Mouse (Mus musculus): ENCODE data around the gene Cdca3.
"Not testable (repeated sequence)": the region's sequence is repeated elsewhere in the genome, so short reads cannot be mapped to it uniquely, and the experiment has no call there.

Cdca3 gene

DNA sequence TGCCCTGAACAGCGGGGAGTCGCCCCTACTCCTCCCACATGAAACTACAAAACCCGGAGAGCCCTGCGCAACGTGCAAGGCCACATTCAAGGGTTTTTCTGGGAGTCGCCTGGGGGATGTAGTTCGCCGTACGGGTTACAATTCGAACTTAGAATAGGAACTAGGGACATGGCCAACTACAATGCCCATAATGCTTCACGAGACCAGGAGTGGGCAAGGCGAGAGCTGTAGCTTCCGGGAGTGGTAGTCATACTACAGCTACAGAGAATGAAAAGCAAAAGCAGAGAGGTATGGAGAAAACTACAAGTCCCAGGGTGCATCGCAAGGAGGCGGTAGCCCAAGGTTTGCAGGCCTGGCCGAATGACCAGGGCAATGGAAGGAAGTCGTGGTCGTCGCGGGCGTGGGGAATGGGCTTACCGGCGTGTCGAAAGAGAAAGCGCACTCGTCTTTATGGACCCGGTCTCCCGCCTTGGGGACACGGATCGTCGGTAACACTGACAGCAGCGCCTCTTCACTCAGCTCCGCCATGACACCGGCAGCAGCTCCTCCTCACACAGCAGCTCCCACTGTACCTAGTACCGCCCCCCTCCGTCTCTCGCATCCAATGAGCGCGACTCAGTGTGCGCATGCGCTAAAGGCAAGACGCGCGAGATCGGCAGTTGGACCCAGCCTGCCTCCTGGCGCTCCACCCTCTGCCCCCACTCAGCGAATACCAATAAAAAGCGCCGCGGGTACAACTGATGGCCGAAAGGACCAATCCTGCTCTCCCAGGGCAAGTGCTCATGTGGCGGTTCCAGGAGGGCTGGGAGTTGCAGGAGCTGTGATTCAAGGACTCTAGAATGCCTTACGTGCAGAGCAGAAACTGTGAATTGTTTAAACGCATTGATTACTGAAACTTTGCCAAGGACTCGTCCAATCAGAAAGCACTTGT lies at the start of gene Cdca3, which contains the start of gene Usp5:
TSS of gene Cdca3 (plus strand) at position 680 of the 931 bp plus-strand sequence.
TSS of gene Usp5 (minus strand) at position 617 of the 931 bp plus-strand sequence.
- DNase-seq = peak; percentile 98

DNA sequence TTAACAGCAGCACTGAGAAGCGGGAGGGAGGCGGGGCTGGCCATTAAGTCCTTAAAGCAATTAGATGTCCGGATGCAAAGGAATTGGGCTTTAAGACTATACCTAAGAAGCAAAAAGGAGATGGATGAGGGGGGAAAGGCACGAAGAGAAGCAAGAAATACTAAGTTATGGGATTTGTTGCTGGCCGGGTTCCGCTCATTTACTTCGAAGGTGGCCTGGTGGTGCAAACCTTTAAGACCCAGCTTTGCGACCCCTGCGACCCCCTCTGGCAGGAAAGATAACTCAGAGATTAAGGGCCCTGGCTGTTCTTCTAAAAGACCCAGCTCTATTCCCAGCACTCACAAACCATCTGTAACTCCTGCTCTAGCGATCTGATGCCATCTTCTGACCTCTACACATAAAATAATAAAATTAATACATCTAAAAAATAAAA lies 49.3 kb upstream of the Cdca3 start:
- peak; percentile 37 for DNase-seq

DNA sequence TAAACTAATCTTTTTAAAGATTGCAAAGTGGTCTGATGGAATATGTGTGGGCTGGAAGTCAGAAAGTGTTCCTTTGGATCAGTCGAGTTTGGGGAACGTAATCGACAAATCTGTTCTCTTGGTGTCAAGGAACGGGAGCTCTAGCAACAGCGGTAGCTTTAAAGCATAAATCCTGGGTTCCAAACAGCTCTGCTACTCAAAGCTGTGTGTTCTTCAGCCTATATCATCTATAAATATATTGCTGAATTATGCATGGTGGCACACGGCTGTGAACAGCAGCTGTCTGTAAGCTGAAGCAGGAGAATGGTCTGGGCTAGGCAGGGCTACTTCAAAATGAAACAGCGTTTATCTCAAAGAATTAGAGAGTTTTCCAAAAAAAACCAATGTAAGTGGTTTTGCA lies 48.4 kb upstream of the Cdca3 start:
- no peak for DNase-seq

DNA sequence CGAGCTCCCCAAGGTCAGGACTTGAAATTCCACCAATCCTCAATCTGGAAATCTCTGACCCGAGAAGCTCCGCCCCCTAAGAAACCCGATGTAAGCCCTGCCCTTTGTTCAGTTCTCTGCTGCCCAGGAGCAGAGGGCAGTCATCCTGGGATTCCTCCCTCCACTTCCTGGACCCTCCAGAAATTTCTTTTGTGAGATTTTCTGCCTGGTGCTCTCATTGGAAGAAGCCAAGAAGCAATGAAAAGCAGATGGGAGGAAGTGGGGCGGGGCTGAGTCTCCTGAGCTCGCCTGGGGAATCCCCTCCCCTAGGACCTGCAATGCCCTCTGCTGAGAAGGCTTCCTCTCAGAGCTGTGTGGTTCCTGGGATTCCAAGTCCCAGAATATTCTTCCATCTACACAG lies 46.9 kb upstream of the Cdca3 start:
- DNase-seq = peak; percentile 73

DNA sequence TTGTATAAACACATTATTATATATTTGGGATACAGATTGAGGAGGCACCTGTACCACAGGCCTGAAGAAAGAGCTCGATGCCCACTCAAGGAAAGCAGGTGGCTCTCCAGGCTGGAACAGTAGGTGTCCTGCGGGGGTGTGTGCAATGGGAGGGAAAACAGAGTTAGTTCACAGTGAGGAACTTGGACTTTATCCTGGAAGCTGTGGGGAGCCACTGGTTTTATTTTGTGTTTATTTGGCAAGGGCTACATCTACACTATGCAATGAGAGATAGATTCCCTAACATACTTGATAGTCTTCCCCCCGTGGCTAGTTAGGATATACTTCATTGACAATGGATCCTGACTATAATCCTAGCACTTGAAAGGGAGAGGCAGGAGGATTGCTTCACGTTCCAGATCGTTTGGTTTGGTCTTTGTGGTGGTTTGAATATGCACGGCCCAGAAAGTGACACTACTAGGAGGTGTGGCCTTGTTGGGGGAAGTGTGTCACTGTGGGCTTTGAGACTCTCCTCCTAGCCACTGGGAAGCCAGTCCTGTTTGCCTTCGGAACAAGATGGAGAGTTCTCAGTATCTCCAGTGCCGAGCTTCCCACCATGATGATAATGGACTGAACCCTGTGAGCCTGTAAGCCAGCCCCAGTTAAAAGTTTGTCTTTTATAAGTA lies 42.5 kb upstream of the Cdca3 start:
- no peak for DNase-seq

DNA sequence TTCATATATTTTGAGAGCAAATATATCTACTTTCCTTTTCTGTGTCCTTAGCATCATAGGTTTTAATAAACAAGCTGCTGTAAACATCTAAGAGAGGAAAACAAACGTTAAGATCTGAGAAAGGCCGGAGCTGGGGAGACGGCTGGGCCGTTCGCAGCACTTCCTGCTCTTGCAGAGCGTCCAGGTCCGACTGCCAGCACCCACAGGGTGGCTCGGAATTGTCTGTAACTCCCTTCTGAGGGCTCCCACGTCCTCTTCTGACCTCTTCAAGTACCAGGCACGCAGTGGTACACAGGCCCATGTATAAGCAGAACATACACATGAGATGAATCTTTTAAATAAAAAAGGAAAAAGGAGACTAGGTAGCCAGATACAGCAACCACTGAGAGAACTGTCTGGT lies 41.6 kb upstream of the Cdca3 start:
- no peak for DNase-seq

DNA sequence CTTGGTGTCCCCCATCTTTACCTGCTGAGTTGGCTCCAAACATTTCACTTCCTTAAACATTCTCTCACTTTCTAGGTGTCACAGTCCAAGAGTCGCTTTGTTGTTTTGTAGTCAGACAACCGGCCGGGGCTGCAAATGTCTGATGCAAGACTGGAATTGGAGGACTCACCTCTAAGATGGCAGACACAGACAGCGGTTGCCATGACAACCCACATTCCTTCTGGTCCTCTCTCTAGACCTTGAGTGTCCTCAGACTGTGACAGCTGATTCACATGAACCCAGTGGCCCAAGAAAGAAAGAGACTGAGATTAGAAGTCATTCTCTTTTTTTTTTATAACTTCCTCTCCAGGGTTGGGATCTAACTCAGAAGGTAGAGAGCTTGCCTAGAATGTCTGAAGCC lies 39.8 kb upstream of the Cdca3 start:
- no peak for DNase-seq

DNA sequence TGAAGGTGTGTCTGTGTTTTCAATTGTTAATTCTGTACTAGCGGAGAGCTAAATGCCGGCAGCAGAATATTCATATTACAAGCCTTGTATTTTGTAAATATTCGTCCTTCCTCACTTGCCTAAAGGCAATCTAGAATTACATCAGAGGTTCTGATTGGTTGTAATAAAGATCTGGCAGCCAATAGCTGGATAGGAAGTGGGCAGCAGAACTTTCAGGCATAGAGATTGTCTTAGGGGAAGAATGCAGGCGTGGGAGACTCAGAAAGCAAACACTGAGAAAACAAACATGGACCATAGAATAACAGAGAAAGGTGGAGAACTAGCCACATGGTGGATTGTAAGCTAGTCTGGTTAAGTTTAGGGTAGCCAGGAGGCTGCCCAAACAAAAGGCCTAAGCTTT lies 39.2 kb upstream of the Cdca3 start:
- DNase-seq = no peak

DNA sequence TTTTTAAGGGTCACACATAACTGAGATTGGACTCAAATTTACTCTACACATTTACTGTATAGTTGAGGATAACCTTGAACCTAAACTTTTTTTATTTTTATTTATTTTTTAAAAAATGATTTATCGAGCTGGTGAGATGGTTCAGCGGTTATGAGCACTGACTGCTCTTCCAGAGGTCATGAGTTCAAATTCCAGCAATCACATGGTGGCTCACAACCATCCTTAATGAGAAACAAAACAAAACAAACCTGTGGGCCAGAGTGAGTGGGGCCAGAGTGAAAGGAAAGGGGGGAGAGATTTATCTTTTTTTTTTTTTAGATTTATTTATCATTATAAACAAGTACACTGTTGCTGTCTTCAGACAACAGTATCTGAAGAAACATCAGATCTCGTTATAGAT lies 37.4 kb upstream of the Cdca3 start:
- DNase-seq = no peak

DNA sequence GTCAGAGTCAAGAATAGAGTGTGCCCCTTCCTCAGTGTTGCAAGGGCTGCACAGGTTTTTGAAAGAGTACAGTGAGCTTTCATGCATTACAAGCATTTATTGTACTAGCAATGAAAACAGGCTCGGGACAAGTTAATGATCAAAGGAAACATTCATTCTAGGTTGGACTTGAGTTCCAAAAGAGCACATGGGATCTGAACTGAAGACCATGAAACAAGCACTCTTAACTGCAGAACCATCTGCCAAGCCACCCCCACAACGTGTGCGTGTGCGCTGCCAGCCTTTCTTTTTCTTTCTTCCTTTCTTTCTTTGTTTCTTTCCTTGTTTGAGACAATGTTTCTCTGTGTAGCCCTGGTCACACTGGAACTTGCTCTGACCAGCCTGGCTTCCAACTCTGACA lies 33.6 kb upstream of the Cdca3 start:
- DNase-seq = no peak

DNA sequence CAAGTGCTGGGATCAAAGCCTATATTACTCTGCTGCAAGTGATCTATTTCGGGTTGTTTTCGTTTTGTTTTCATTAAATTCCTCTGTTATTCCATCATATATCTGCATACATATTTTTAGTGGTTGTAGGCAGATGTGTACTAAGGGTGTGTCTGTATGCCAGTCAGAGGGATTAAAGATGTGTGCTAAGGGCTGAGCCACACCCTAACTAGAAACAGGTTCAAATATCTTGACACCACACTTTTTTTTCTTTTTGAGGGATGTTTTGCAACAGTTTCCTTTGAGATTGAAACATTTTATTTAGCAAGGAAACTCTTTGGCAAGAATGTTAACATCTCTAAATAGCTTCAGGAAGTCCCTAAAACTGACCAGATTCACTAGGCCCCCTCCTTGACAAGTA lies 33.1 kb upstream of the Cdca3 start:
- DNase-seq = no peak

DNA sequence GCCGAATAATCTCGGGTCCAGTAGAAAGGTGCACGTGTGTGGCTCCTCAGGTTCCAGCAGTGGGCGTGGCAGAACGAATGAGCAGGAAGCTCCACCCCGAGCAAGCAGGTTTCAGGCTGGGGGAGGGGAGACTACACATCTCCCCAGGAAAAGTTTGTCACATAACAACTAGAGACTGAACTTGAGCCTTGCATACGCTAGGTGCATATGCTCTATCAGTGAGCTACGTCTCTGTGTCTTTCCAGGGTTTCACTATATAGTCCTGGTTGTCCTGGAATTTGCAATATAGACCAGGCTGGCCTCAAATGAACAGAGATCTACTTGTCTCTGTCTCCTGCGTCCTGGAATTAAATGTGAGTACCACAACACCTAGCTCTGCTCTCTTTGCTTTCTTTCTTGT lies 26.9 kb upstream of the Cdca3 start:
- DNase-seq = not testable (repeated sequence)

DNA sequence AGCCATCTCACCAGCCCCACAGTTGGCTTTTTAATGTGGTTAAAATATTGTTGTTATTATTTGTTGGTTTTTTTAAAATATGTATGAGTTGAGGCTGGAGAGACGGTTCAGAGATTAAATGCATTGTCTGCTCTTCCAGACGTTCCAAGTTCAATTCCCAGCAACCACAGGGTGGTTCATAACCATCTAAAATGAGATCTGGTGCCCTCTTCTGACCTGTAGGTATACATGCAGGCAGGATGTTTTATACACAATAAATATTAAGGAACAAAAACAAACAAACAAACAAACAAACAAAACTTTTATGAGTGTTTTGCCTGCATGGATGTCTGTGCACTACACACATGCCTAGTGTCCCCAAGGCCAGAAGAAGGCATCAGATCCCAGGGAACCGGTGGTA lies 26.3 kb upstream of the Cdca3 start:
- DNase-seq = no peak

DNA sequence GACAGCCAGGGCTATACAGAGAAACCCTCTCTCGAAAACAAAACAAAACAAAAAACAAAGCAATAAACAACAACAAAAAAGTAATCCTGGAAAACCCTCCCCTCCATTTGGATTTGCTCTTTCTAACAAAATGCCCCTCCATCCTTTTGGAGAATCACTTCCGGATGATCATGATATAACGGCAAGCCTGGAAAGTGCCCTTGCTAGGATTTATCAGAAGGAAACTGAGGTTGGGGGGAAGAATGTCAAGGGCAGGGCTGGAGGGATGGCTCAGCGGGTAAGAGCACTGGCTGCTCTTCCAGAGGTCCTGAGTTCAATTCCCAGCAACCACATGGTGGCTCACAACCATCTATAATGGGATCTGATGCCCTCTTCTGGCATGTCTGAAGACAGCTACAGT lies 25.7 kb upstream of the Cdca3 start:
- not testable (repeated sequence) for DNase-seq

DNA sequence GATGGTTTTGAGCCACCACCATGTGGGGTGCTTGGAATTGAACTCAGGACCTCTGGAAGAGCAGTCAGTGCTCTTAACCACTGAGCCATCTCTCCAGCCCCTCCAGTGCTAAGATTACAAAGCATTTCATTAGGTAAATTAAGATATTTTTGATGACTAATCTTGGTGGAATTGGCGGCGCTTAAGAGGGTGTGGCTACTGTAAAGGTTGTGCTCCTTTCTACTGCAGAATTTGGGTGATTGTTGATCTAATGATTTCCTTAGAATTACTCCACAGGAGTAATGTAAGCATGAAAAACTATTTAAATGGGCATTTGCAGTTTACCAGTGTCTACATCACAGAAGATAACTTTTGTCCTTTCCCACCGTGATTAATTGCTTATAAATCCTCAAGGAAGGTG lies 25.0 kb upstream of the Cdca3 start:
- DNase-seq = no peak

DNA sequence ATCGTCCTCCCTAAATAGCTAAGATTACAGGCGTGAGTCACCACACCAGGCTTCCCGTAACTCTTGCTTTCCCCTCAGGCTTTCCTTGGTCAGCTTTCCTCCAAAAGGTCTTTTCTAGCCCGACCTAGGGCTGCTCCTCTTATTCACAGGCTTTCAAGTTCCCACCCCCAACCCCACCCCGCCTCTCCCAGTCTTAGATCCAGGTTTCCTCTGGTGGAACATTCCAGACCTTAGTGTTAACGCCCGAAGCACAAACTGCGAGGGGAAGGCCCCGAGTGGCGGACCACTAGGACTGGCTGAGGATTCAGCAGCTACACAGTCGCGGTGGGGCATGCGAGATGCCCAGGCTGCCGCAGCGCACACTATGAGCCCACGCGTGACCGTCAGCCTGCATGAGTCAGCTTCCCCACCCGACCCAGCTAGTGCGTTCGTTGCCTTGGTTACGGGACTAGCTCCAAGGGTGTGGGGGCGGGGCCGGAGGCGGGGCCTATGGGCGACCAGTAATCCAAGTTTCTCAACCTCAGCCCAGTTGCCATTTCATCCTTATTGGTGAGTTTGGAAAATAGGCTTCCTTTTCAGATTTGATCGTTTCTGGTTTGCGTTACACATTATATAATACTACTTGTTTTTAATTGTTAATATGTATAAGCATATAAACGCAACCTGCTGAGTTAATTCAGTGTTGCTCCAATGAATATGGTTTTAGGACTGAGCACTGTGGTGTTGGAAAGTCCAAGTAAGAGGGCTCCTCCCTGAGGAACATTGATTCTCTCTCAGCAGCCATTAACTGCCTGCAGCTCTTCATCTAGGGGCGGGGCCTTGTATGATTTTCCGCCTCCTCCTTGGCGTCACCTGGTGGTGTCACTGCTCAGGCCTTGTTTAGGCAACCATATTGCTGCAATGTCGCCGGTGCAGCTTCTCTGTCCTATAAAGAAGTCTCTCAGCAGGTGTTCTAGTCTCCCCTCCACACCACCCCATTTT lies 23.7 kb upstream of the Cdca3 start:
- peak; percentile 77 for DNase-seq

DNA sequence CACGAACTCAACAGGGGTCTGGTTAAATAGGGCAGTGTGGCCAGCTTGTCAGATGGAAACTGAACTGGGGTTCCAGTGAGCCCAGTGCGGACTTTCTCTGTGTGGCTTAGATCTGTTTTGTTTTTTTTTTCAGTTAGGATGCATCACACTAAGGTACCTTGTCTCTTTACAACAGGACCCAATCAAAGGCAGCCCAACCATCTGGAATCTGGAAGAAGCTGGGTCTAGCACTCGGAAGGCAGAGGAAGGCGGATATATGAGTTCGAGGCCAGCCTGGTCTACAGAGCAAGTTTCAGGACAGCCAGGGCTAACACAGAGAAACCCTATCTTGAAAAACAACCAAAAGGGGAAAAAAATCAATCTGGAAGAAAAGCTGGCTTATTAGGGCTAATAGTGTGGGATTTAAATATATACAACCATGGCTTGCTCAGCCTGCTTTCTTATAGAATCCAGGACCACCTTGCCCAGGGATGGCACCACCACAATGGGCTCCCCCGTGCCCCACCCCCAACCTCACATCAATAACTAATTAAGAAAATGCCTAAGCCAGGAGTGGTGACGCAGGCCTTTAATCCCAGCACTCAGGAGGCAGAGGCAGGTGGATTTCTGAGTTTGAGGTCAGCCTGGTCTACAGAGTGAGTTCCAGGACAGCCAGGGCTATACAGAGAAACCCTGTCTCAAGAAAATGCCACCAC lies 22.8 kb upstream of the Cdca3 start:
- no peak for DNase-seq

DNA sequence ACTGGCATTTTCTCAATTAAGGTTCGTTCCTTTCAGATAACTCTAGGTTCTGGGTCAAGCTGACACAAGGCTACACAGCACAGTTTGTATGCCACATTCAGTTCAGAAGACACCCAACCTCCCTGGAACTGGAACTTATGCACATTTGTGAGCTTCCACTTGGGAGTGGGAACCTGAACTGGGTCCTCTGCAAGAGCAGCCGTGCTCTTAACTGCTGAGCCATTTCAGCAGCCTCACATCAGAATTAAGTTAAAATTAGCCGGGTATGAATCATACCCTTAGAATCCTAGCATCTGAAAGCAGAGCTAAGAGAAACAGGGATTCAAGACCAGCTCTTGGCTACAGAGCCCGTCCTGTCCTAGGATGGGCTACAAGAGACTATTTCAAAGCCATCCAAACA lies 22.0 kb upstream of the Cdca3 start:
- DNase-seq = no peak

DNA sequence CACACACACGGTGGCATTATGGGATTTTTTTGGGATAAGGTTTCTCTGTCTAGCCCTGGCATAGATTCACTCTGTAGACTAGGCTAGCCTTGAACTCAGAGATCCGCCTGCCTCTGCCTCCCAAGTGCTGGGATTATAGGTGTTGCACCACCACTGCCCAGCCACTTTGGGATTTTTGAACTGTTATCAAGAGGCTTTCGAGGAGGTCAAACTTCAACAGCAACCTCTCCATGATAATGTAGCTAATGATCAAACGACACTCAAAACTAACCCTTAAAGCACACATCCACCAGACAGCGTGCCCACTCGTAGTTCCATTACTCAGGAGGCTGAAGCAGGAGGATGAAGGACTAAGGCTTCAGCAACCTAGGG lies 21.4 kb upstream of the Cdca3 start:
- DNase-seq = no peak

DNA sequence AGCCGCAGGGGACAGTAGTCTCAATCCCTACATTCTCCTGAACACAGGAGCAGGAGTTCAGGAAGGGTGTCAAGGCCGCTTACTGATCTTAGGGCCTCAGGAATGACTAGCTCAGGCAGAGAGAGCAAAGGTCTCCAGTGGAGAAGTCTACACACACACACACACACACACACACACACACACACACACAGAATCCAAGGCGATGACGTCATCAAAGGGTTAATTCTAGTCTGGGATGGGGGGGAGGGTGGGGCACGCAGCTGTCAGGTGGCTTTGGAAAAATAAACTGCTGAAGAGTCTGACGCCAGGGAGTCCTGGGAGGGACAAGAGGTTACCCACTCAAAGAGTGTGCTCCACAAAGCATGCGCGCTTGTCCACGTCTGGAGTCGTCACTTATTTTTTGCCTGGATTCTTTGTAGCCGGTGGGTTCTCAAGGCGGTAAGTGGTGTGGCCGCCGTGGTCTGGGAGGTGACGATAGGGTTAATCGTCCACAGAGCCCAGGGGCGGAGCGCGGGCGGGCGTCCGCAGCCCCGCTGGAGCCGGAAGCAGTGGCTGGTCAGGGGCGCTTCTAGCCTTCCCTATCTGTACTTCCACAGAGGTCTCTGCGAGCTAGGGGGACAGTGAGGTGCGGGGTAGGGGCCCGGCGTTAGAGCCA lies 20.9 kb upstream of the Cdca3 start, which contains the start of gene Spsb2:
TSS of gene Spsb2 (plus strand) at position 304 of the 655 bp plus-strand sequence.
- DNase-seq = peak; percentile 39

DNA sequence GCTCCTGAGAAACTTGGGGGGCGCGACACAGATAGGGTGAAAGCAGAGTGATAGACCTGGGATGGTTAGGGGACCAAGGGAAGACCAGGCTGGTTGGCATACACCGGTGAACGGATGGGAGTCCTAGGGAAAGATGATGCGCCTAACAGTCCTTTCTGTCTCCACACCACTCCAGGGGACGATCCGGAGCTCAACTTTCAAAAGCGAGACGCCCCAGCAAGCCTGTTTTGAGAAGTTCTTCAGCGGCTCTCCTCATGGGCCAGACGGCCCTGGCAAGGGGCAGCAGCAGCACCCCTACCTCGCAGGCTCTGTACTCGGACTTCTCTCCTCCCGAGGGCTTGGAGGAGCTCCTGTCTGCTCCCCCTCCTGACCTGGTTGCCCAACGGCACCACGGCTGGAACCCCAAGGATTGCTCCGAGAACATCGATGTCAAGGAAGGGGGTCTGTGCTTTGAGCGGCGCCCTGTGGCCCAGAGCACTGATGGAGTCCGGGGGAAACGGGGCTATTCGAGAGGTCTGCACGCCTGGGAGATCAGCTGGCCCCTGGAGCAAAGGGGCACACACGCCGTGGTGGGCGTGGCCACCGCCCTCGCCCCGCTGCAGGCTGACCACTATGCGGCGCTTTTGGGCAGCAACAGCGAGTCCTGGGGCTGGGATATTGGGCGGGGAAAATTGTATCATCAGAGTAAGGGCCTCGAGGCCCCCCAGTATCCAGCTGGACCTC lies 20.1 kb upstream of the Cdca3 start:
- DNase-seq = peak; percentile 73
